Mouse (Mus musculus) macrophage (primary cell): ENCODE results near the gene Fam163b. TPM values are rescaled to one million over a fixed set of nuclear protein-coding genes. Genes with fewer than 3 reads are reported as not detected.

ENCODE experiments used
- H3K27ac ChIP-seq: fragments of 350-480 bp; formaldehyde crosslinking; 2 replicates; pipeline ENCODE4 v1.9.0; 2021
- H3K36me3 ChIP-seq: fragments of 350-480 bp; formaldehyde crosslinking; 2 replicates; pipeline ENCODE4 v1.9.0; 2021; ENCODE audit errors: inconsistent target
- H3K4me3 ChIP-seq: fragments of 350-480 bp; formaldehyde crosslinking; 2 replicates; pipeline ENCODE4 v1.9.0; 2021; ENCODE audit errors: inconsistent target
- H3K79me2 ChIP-seq: fragments of 350-480 bp; formaldehyde crosslinking; 2 replicates; pipeline ENCODE4 v1.9.0; 2021; ENCODE audit errors: inconsistent target
- WGBS: methylation state at CpG from one replicate; pipeline ENCODE4 v1.1.7; 2026; ENCODE audit warnings: inconsistent platforms; ENCODE audit not compliant: missing documents; 5-methylcytosine and 5-hydroxymethylcytosine counted together
- polyA plus RNA-seq: library from polyadenylated mRNA; stranded (reverse); fragments of 250-400 nt; gene quantifications from 3 replicates; pipeline ENCODE4 v1.2.4, GENCODE M21; 2018; ENCODE audit warnings: inconsistent platforms

The Fam163b gene
- polyA plus RNA-seq, 1 experiment from 2014 or later = not detected

DNA sequence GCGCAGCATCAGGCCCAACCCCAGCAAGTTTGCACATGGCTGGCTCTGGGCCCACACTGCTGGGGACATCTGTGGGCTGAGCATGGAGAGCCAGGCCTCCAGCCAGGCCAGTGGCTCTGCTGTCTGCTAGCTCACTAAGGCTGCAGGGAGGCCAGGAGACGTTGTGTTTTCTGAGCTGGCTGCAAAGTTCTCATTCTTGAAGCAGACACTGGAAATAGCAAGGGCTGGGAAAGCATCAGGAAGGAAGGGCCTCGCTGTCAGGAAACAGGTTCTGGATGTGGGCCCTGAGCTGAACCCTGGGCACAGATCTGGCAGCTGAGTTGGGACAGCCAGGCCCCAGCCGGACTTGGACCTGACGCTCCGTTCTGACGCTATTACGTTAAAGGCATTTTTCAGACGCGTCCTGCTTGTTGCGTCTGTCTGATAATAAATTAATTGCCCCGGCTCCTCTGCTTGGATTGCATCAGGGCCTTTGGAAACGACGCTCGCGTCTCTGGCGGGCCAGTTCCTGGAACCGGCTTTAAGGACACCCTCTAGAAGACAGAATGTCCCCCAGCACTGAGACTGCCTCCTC is 54.1 kb downstream of the Fam163b start:
- WGBS = 22% methylated on average over 18 of the region's 18 CpGs
- H3K4me3 ChIP-seq = no peak overlapping the region
- H3K27ac ChIP-seq = no peak overlapping the region
- no peaks in the 10 kb centered on the region for H3K79me2 ChIP-seq
- H3K36me3 ChIP-seq = no peaks in the 10 kb centered on the region

DNA sequence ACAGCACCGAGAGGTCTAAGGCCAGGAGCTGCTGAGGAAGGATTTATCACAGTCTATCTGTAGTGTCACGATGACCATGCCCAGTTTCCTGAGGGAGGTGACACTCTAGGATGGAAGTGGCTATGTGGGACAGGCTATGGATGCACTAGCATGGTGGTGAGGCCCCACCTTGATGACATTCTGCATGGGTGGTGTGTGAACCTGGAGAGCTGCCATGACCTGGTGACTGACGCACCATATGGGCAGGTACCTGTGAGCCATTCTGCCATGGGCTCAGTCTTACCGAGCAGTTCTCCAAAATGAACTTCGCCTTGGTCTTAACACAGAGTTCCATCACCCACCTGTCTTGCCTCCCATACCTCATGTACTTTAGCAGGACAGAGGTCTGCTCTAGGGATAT is 54.7 kb downstream of the Fam163b start:
- no peak overlapping the region for H3K4me3 ChIP-seq
- no peaks in the 10 kb centered on the region for H3K36me3 ChIP-seq
- H3K27ac ChIP-seq = no peak overlapping the region
- no peaks in the 10 kb centered on the region for H3K79me2 ChIP-seq
- 85% methylated on average over 5 of the region's 5 CpGs for WGBS

DNA sequence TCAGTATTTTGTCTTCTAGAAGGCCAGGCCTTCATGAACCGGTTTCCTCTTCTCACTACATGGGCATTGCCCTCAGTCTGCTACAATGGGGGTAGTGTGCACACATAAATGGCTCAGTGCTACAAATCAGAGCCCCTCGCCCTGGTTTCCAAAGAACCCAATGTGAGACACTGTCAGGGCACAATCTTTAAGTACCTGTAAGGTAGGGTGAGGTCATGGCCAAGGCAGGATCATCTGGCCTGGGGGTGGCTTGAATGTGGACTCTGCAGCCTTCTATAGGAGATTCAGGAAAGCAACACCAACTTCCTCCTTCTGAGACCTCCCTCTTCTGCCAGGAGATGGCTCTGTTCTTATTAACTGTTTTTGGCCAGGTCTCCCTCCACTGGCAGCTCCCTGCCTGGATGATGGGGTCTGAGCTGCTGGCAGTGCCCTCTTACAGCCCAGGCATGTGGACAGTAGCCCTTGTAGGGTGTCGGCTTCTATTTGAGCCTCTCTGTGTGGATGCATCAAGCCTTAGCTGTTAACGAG is 55.7 kb downstream of the Fam163b start:
- H3K36me3 ChIP-seq = no peaks in the 10 kb centered on the region
- no peak overlapping the region for H3K4me3 ChIP-seq
- 60% methylated on average over 4 of the region's 4 CpGs for WGBS
- no peaks in the 10 kb centered on the region for H3K79me2 ChIP-seq
- H3K27ac ChIP-seq = no peak overlapping the region

DNA sequence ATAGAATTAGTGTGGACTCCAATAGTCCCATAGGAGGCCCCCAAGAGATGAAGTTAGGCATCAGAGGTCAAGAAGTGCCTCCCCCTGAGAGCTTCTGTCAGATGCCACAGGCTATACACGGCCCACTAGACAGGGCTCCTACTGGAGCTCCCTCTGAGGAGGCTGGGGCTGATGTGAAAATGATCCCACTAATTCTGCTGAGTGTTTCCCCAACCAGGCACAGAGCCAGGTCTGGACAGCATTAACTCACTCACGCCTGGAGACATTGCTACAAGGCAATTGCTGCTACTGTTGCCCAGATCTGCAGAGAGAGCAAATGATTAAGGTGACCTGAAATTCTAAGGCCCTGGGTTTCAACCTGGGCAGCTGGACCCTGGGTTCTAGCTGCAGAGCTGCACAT is 56.5 kb downstream of the Fam163b start:
- Histone ChIP-seq H3K79me2 (no peaks in the 10 kb centered on the region), H3K4me3 (no peak overlapping the region), H3K36me3 (no peaks in the 10 kb centered on the region), H3K27ac (no peak overlapping the region)
- WGBS = 52% methylated on average over 2 of the region's 2 CpGs

DNA sequence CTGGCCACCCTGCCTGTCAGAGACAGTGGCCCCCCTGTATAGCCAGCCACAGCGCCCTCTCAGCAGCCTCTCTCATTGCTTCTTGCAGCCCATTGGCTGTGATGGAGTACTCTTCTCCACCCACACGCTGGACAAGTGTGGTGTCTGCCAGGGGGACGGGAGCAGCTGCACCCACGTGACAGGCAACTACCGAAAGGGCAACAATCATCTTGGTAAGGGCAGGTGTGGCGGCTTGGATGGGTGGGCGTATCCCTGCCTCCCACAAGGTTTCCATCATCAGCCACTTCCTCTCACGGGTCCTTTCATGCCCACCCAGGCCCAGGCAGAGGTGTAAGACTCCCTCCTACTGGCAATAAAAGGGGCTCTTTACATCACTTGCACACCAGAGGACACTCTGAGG is 57.3 kb downstream of the Fam163b start:
- Histone ChIP-seq H3K4me3 (no peak overlapping the region), H3K36me3 (no peaks in the 10 kb centered on the region), H3K79me2 (no peaks in the 10 kb centered on the region), H3K27ac (no peak overlapping the region)
- WGBS = 71% methylated on average over 8 of the region's 8 CpGs

DNA sequence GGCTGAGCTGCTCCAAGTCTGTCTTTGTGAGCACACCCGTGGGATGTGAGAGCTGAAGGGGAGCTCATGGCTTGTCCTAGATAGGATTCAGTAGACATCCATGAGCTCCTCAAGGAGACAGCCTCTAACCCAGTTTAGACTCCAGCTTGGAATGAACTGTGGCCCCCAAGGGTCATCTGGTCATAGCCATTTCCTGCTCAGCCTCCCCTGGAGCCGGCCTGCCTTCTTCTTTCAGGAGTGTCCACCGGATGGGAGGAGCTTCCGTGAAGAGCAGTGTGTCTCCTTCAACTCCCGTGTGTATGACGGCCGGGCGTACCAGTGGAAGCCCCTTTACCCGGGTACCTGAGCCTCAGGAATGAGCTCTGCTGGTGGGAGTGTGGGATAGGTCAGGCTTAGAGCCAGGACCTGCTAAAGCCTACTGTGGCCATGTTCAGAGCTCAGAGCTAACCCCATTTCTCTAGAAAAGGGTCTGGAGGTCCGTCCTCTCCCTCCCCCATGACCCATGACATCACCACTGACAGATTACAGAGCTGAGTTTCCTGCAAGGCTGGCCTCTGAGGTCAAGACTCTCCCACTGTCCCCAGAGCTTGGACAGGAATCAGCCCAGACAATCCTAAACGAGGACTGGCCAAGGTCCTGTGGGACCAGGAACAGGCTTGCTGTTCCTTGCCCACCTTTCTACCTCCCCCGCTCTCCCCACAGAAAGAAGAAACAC is 58.4 kb downstream of the Fam163b start:
- WGBS = 87% methylated on average over 12 of the region's 12 CpGs
- no peaks in the 10 kb centered on the region for H3K36me3 ChIP-seq
- H3K4me3 ChIP-seq = no peak overlapping the region
- no peaks in the 10 kb centered on the region for H3K79me2 ChIP-seq
- H3K27ac ChIP-seq = no peak overlapping the region

DNA sequence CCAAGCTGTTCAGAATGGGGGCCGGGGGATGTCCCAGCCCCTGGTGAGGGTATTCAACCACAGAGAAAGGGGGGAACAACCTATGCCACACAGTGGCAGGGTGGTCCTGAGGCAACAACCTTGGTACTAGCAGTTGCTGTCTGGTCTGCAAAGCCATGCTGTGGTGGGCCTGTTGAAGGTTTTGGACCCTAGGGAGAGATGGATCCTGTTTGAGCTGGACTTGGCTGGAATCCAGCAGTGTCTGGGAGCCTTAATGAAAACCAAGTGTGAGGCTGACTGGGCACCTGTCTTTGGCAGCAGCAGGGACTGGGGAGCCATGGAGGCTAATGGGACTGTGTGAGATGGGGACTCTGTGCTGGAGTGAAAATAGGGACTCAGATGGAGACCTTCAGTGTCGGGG is 62.6 kb downstream of the Fam163b start:
- no peaks in the 10 kb centered on the region for H3K36me3 ChIP-seq
- WGBS = 75% methylated on average over 2 of the region's 2 CpGs
- no peak overlapping the region for H3K27ac ChIP-seq
- H3K4me3 ChIP-seq = no peak overlapping the region
- H3K79me2 ChIP-seq = no peaks in the 10 kb centered on the region

DNA sequence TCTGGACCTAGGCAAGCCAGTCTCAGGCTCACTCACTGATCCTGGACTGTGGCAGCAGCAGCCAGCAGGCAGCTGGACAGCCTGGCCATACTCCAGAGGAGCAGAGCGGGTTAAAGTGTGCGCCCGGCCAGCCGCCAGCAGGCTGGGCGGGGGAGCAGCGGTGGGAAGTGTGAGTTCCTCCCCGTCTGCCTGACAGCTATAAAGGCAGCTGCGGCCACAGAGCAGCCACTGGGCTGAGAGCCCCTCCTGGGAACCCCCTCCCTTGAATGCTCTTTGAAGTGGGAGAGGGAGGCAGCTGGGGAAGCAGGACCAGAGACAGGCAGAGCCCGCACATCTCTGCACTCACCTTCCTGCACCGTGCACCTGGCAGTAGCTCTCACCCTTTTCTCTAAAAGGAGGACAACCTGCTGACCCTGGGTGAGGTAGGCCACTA is 63.1 kb downstream of the Fam163b start, which contains the start of gene Adamtsl2:
Gene Adamtsl2, plus strand, starts transcription at position 228 of the 433 bp plus-strand sequence.
- Histone ChIP-seq H3K79me2 (no peaks in the 10 kb centered on the region), H3K36me3 (no peaks in the 10 kb centered on the region), H3K4me3 (no peak within 1 kb of the TSS), H3K27ac (no peak within 1 kb of the TSS)
- 2% methylated on average over 10 of the region's 10 CpGs for WGBS

DNA sequence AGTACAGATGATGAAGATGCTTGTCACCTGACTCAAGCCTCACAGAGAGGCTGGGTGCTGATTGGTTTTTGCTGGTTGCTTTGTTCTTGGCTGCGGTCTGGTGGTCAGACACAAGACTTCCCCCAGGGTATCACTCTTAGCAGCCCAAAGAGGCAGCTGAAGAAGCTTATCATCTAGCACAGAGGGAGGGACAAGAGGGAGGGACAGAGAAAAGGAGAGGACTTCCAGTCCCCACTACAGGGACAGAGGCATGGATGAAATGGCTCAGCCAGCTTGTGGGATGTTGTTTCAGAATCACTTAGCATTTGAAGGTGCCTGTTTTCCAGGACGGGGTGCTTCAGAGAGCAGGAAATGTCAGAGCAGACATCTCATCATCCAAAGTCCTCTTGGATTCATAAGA is 64.0 kb downstream of the Fam163b start:
- H3K27ac ChIP-seq = no peak overlapping the region
- H3K4me3 ChIP-seq = no peak overlapping the region
- no peaks in the 10 kb centered on the region for H3K79me2 ChIP-seq
- 50% methylated on average over 2 of the region's 2 CpGs for WGBS
- H3K36me3 ChIP-seq = no peaks in the 10 kb centered on the region

DNA sequence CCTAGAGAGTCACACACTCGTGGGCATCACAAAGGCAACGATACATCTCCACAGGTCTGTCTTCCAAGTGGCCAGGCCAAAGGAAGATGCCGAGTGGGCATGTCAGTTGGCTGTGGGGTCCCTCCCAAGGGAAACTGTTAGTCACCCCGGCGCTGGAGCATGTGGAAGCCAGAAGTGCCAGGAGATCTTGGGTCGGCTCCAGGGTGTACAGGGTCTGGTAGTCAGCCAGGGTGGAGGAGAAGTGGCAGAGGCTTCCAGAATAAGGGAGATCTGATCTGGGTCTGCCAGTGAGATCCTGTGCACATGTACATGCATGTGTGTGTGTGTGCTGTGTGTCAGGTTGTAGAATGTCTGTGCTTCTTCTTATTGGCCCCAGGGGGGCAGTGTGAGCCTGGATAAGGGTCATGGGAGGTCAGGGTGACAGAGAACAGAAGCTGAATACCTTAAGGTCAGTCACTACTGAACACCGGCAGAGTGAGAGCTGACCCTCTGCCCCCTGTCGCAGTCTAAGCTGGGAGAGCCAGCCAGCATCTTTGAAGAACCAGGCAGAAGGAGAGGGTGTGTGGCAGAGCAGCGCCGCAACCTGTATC is 64.5 kb downstream of the Fam163b start:
- WGBS = 86% methylated on average over 10 of the region's 10 CpGs
- Histone ChIP-seq H3K36me3 (no peaks in the 10 kb centered on the region), H3K4me3 (no peak overlapping the region), H3K27ac (no peak overlapping the region), H3K79me2 (no peaks in the 10 kb centered on the region)

DNA sequence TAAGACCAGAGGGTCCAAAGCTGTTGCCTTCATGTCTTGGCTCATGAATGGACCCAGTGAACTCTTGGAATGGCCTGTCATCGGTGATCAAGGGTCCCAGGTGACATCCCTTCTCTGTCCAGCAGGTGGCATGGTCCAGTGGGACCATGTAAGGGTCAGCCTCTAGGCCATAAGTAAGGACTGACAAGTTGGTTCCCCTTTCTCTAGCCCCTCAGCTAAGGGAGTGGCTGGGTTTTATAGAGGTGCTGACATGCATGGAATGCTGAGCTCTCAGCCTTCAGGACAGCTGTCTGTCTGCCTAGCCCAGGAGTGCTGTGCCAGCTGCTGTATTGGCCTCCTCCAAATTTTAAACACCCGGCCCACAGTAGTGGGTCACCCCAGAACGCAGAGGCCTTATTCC is 66.8 kb downstream of the Fam163b start:
- Histone ChIP-seq H3K4me3 (no peak overlapping the region), H3K36me3 (no peaks in the 10 kb centered on the region), H3K27ac (no peak overlapping the region), H3K79me2 (no peaks in the 10 kb centered on the region)
- WGBS = 51% methylated on average over 3 of the region's 3 CpGs

DNA sequence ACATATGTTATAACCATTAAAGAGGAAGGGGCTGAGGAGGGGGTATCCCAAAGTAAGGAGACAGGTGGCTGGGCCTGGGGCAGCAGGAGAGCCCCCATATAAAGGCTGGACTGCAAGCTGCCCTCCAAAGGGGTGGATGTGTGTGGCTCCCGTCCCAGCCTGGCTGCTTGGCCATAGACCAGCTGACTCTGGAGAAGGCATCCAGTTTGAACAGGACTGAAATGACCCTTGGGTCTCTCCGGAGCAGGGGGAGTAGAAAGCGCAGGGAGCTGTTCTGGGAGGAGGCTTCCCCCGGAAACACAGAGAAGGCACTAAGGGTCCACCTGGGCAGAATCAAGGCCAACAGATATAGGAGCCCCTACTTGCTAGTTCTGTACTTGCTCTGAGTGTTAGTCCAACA is 67.5 kb downstream of the Fam163b start:
- 90% methylated on average over 4 of the region's 4 CpGs for WGBS
- Histone ChIP-seq H3K4me3 (no peak overlapping the region), H3K27ac (no peak overlapping the region), H3K79me2 (no peaks in the 10 kb centered on the region), H3K36me3 (no peaks in the 10 kb centered on the region)

DNA sequence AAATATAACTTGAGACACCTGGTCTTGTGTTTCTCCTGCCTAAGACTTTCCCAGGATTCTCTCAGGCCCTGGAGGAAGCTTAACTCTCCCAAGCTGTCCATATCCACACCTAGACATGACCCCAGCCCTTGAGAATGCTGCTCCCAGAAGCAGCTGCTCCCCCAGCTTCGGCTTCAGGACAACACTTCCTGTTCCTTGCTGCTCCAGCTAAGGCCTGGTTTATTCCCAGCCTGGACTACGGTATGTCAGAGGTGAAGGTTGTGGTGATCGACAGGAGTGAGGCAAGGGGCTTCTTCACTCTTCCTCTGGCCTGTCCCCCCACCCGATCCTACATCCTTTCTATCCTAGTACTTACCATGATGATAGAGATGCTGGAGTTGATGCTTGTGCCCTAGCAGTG is 68.9 kb downstream of the Fam163b start:
- 92% methylated on average over 4 of the region's 4 CpGs for WGBS
- H3K79me2 ChIP-seq = no peaks in the 10 kb centered on the region
- H3K36me3 ChIP-seq = no peaks in the 10 kb centered on the region
- H3K27ac ChIP-seq = no peak overlapping the region
- no peak overlapping the region for H3K4me3 ChIP-seq

DNA sequence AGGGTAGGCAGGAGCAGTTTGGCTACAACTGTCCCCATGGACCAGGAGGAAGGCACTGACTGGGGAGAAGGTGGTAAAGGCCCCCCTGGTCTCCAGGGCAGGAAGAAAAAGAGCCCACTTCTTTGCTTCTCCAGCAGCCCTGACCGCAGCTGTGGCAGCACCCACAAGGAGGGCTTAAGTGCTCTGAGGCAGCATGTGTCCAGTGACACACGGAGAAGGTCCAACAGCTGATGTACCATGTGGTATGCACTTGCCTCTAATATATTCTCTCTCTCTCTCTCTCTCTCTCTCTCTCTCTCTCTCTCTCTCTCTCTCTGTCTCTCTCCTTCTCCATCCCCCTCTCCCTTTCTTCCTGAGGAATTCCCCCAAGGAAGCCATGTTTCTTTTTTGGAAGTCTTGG is 70.3 kb downstream of the Fam163b start, which contains the start of gene Mymk:
Gene Mymk, minus strand, starts transcription at position 202 of the 400 bp plus-strand sequence.
- 75% methylated on average over 2 of the region's 2 CpGs for WGBS
- no peak within 1 kb of the TSS for H3K27ac ChIP-seq
- H3K4me3 ChIP-seq = no peak within 1 kb of the TSS

DNA sequence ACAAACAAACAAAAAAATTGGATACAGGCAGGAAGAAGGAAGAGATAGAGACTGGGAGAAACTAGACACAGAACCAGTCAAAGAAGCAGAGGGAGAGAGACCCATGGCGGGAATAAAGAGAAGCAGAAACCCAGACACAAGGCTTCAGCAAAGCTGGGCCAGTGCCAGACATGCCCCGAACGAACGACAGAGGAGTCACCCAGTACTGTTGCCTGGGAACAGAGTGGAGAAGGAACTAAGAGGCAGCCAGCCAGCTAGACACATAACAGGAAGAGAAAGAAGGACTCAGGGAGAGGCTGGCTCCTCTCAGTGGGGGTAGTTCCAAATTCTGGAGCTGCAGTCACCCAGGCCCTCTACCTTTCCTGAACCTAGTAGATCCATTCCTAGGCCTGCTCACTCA is 71.2 kb downstream of the Fam163b start:
- 2% methylated on average over 4 of the region's 4 CpGs for WGBS
- H3K4me3 ChIP-seq = no peak overlapping the region
- H3K36me3 ChIP-seq = no peaks in the 10 kb centered on the region
- no peak overlapping the region for H3K27ac ChIP-seq
- no peaks in the 10 kb centered on the region for H3K79me2 ChIP-seq

More for the DNA sequence above, 70.3 kb downstream of the Fam163b start, which contains the start of gene Mymk:
- H3K79me2 ChIP-seq = no peaks in the 10 kb centered on the region
- H3K36me3 ChIP-seq = no peaks in the 10 kb centered on the region
